Mouse (Mus musculus) layer of hippocampus, adult 18-20 months (tissue): ENCODE results near the gene St13. TPM values are rescaled to one million over a fixed set of nuclear protein-coding genes. Genes with fewer than 3 reads are reported as not detected.
"Not testable (repeated sequence)": the region's sequence is repeated elsewhere in the genome, so short reads cannot be mapped to it uniquely, and the experiment has no call there.

Source experiments
- DNase-seq, 2 experiments: peaks; one replicate each; pipeline ENCODE4 v3.0.0; 2022; ENCODE audit warnings: low spot score in 2 of 2
- long read RNA-seq: library from polyadenylated mRNA; stranded (forward); transcript quantifications from one replicate; pipeline ENCODE4 v2.0.0, GENCODE M21; 2021
- total RNA-seq, 2 experiments: library from RNA; stranded (reverse); gene quantifications; 2 replicates each; pipeline ENCODE4 v1.2.3; 2021

Gene St13
- total RNA-seq, result 100 to 1,000 TPM; 179 to 183 TPM
- long read RNA-seq, full-length matches to known transcripts, result 122 of 142 reads
- long read RNA-seq, partial matches to known transcripts, result 8 of 142 reads
- long read RNA-seq, other reads (novel, unspliced or antisense), result 12 of 142 reads

- peak; percentile 94 to 98 for DNase-seq
These were observed at the start of gene St13, which contains the start of gene Xpnpep3 for GRCm38 (mm10) chr15:81399638-81400315. TSS of gene St13 (minus strand) at chr15:81400077. TSS of gene Xpnpep3 (plus strand) at chr15:81400138.

- peak; percentile 45 to 84 for DNase-seq
These were observed 48.6 kb upstream of the St13 start for GRCm38 (mm10) chr15:81448463-81448862.

DNA sequence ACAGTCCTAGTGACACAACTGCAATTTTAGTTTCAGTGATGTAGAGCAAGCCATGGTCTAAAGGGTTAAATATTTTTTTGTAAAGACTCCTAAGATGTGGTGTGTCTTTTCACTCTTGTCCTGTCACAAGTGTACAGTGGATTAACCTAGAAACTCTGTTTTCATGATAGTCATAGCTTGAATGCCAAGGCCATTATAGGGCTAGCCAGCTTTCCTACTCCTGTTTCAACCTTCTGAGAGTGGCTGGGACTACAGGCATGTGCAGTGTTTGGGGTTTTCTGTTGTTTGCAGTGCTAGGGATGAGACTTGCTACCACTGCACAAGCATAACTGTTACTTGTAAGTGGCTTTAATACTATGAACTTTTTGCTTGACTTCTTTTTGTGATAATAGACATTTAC lies 39.4 kb upstream of the St13 start:
- DNase-seq, result no peak

- no peak for DNase-seq
These were observed 38.5 kb upstream of the St13 start for GRCm38 (mm10) chr15:81438345-81438744.

GRCm38 (mm10) chr15:81431195-81431594 lies 31.3 kb upstream of the St13 start:
- no peak for DNase-seq

GRCm38 (mm10) chr15:81427947-81428346 lies 28.1 kb upstream of the St13 start:
- DNase-seq, result no peak

GRCm38 (mm10) chr15:81425311-81425710 lies 25.4 kb upstream of the St13 start:
- no peak for DNase-seq

DNA sequence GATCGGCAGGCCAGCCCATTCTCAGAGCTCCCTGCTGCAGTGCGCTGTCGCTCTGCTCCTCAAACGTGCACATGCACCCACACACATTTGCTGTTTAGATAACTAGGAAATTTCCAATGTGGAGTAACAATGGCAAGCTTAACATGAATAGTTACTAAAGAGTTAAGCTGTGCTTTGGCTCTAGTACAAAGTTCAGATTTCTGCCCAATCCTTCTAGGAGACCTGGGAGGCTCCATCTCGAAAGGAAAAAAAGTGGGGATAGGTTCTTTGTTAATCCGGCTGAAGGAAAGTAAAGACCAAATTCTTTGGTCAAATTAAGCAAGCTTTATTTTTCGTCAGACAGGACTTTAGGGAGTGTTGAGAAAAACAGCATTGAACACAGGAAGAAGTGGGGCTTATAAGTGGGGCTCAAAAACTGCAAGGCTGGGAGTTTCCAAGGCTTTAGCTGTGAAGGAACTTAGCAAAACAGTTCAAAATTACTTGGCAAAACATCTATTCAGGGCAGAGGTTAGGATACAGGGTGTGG lies 22.3 kb upstream of the St13 start:
- peak; percentile 16 to 43 for DNase-seq

GRCm38 (mm10) chr15:81421454-81421853 lies 21.6 kb upstream of the St13 start:
- DNase-seq, result no peak

- no peak for DNase-seq
These were observed 18.2 kb upstream of the St13 start for GRCm38 (mm10) chr15:81418065-81418464.

DNA sequence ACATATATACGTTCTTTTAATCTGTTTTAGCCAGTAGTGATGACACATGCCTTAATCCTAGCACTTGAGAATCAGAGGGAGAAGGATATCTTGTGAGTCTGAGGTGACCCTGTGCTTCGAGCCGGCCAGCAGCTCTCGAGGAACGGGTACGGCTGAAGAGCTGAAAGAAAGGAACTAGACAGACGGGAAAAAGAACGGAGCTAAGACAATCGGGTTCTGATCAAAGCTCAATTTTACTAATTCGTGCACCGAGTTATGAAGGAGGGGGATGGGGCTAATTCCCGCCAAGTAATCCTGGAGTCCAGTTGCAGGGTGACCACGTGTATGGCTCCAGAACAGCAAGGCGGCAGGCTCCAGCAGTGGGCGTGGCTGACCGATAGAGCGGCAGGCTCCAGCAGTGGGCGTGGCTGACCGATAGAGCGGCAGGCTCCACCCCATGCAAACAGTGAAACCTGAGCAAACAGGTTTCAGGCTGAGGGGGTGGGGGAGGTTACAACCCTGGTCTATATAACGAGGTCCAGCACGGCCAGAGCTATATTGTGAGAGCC lies 17.0 kb upstream of the St13 start:
- not testable (repeated sequence) for DNase-seq

GRCm38 (mm10) chr15:81408199-81408598 lies 8.3 kb upstream of the St13 start, which contains the start of gene Dnajb7:
TSS of gene Dnajb7 (minus strand) at chr15:81408299.
- no peak for DNase-seq

DNA sequence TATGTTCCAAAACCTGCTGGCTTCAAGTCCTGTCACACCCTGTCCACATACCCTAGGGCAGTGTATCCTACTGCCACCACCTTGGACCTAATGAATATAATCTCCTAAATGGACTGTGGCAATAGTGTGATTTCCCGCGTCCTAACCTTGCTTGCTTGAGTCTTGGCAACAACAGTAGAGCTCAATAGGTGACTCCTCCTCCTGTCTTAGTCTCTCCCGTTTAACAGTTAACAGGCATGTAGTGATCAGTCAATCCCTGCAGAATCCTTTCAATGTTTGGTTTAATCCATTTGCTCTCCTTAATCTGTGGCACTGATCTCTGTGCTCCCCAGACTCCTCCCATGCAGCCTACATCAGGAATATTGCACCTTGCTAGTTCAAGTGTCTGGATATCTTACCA lies 5.1 kb upstream of the St13 start:
- DNase-seq, result no peak

DNA sequence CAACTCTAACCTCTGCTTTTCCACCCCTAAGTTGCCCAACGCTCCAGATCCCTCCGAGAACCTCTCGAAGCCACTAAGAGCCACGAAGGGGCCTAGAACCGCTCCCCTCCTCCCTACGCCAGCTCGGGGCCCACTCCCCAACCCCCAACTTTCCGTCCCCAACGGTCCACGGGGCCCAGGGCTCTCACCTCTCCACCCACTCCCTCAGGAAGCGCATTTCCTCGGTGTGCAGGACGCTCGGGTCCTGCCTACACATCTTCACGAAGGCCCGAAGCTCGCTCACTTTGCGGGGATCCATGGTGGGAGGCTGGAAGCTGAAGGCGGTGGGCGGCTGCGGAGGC lies 610 bp downstream of the St13 start:
- no peak for DNase-seq

DNA sequence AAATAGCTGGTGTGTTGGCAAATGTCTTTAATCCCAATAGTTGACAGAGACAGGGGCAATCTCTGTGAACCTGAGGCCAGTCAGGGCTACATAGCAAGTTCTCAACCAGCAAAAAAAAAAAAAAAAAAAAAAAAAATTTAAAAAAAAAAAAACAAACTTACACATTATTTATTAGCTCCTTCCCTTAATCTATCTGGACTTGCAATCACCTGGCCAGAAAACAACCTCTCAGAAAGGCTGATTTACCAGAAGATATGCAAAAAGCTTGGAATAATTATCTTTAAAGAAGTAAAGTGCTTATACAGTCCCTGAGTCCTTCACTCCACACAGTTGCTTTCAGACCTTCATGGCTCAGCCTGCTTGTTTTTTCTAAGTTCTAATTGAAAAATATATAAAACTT lies 1.7 kb downstream of the St13 start:
- DNase-seq, result no peak

DNA sequence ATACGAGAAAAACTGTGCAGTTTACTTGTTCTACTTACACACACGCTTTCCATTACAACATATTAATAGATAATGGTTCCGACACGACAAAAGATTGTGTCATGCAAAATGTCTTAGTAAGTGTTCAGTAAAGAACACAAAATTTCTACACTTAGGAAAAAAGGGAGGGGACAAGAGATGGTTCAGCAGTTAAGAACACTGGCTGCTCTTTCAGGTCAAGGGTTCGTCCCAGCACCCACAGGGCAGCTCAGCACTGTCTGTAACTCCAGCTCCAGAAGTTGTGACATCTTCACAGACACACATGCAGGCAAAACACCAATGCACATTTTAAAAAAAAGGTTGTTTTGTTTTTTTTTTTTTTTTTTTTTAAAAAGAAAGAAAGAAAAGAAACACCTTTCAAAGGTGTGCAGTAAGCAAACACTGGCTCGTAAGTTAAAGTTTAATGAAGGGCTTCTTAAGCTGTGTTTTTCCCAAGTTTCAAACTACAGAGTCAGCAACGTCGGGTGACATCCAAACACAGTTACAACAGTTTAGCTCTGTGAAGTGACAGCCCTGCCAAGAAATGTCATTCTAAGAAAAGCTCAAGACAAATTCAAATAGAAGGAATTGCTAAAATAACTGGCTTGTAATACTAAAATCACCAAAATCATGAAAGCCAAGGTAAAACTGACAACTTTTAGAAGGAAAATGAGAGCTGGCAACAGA lies 5.5 kb downstream of the St13 start:
- no peak for DNase-seq

DNA sequence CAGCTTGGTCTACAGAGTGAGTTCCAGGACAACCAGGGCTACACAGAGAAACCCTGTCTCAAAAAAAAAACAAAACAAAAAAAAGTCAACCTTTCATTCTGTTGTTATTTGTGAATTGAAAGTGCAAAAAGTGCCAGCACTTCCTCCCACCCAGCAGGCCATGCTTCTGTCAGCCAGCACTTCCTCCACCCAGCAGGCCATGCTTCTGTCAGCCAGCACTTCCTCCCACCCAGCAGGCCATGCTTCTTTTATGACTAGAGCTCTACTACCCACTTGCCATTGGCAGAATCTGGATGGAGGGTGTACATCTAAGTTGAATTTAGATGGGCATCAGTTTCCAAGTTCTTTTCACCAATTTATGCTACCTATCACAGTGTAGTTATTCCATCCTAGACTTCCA lies 6.9 kb downstream of the St13 start:
- peak; percentile 56 to 76 for DNase-seq

GRCm38 (mm10) chr15:81386327-81386726 lies 13.6 kb downstream of the St13 start:
- no peak for DNase-seq

- no peak for DNase-seq
These were observed 21.0 kb downstream of the St13 start for GRCm38 (mm10) chr15:81378845-81379244.

DNA sequence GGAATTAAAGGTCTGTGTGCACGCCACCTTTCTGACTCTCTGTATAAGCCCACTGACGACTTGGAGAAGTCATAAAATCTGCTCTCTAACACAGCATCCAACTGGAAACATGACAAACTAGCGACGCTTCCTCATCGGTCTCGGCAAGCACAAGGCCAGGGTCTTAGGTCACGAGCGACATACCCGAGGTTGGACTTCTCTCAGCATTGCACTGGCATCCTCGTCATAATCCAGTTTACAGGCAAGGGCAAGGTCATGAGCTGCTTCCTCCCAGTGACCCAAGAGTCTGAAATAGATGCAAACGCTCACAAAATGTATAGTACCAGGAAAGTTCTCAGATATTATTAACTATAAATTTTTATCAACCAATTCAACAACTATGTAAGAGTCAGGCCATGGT lies 25.3 kb downstream of the St13 start:
- no peak for DNase-seq

- no peak for DNase-seq
These were observed 29.5 kb downstream of the St13 start for GRCm38 (mm10) chr15:81370356-81370755.

GRCm38 (mm10) chr15:81368601-81369000 lies 31.3 kb downstream of the St13 start:
- no peak for DNase-seq
